Mouse (Mus musculus) adipocyte (in vitro differentiated cells): ENCODE measurements around the gene Myt1l.

Experiments
- DNase-seq: peaks from one replicate; pipeline ENCODE4 v3.0.0-alpha.2; 2016; ENCODE audit warnings: low spot score

Myt1l gene

DNA sequence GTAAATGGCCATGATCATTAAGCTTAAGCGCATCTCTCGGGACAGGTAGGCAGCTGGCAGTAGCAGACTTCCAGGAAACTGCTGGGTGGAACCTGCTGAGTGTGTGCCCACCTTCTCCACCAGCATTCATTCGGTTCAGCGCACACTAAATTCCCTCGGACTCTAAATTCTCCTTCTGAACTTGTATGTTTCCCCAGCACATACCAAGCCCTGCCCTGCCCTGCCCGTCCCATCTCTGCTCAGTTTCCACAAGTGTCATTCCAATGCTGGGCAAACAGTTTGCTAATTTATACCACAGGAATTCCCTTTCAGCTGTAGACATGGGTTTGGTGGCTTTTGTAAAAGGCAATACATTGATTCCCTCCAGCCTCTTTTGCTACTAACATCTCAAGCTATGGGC is 436.8 kb downstream of the Myt1l start:
- DNase-seq: no peak

- DNase-seq: peak; percentile 88
Measured at GRCm38 (mm10) chr12:29971795-29972464, 443.7 kb downstream of the Myt1l start.

DNA sequence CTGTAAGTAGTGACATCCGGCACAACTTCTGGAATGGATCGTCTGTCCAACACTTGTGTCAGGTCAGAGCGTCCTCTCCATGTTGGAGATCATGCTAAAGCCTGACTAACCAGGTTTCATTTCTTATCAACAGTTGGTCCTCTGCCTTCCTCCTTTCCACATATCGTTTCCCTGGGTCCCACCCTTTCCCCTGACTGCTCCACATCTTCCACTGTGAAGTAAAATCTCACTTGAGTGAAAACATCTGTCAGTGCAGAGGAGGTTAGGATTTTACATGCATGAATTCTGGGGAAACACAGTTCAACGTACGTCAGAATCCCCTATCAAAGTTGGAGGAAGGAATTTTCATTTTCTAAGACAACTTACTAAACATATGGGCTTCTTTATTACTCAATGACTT is 444.3 kb downstream of the Myt1l start:
- DNase-seq: no peak
